Mouse (Mus musculus) heart, embryonic 13.5 days (tissue): ENCODE measurements around the gene Mapk9. TPM values are rescaled to one million over a fixed set of nuclear protein-coding genes. Genes with fewer than 3 reads are reported as not detected.

Experiments used
- ATAC-seq: fragments of 200-750 bp; cut with Nextera tagmentation; 2 replicates; pipeline ENCODE4 v1.8.0; 2017; ENCODE audit warnings: moderate TSS enrichment; ENCODE audit not compliant: insufficient number of reproducible peaks, low FRiP score, low TSS enrichment; ENCODE audit errors: extremely low read depth
- H3K27ac ChIP-seq: fragments of 300-500 bp; sonication (generic); replicated peaks from 2 replicates; pipeline ENCODE4 v1.5.1; 2015; ENCODE audit warnings: moderate library complexity, mild to moderate bottlenecking, inconsistent platforms
- H3K27me3 ChIP-seq: fragments of 300-500 bp; sonication (generic); replicated peaks from 2 replicates; pipeline ENCODE4 v1.6.1; 2015; ENCODE audit warnings: mild to moderate bottlenecking, inconsistent platforms
- H3K36me3 ChIP-seq: fragments of 300-500 bp; sonication (generic); 2 replicates; pipeline ENCODE4 v1.6.1; 2015; ENCODE audit warnings: mild to moderate bottlenecking, inconsistent platforms
- H3K4me1 ChIP-seq: fragments of 300-500 bp; sonication (generic); 2 replicates; pipeline ENCODE4 v1.6.1; 2015; ENCODE audit warnings: inconsistent platforms
- H3K4me2 ChIP-seq: fragments of 300-500 bp; sonication (generic); 2 replicates; pipeline ENCODE4 v1.6.1; 2015; ENCODE audit warnings: inconsistent platforms, mild to moderate bottlenecking, moderate library complexity
- H3K4me3 ChIP-seq: fragments of 300-500 bp; sonication (generic); 2 replicates; pipeline ENCODE4 v1.5.1; 2015; ENCODE audit warnings: moderate library complexity, mild to moderate bottlenecking, inconsistent platforms
- H3K9ac ChIP-seq: fragments of 300-500 bp; sonication (generic); 2 replicates; pipeline ENCODE4 v1.6.1; 2015; ENCODE audit warnings: inconsistent platforms, mild to moderate bottlenecking, moderate library complexity
- H3K9me3 ChIP-seq: fragments of 300-500 bp; sonication (generic); 2 replicates; pipeline ENCODE4 v1.6.1; 2016; ENCODE audit warnings: inconsistent platforms
- WGBS: fragments of 180-500 bp; shearing (Covaris S2); methylation state at CpG from one replicate; pipeline ENCODE4 v1.1.7; 2015; ENCODE audit warnings: mixed read lengths; 5-methylcytosine and 5-hydroxymethylcytosine counted together
- polyA plus RNA-seq: library from polyadenylated mRNA; unstranded; fragments of >200 nt; fragmentation: Nextera tagmentation; extraction: Ambion mirVana; gene quantifications from 2 replicates; pipeline ENCODE4 v1.2.1, GENCODE M21; 2015

Mapk9 gene
- polyA plus RNA-seq, 1 experiment from 2014 or later = 23.7 TPM

DNA sequence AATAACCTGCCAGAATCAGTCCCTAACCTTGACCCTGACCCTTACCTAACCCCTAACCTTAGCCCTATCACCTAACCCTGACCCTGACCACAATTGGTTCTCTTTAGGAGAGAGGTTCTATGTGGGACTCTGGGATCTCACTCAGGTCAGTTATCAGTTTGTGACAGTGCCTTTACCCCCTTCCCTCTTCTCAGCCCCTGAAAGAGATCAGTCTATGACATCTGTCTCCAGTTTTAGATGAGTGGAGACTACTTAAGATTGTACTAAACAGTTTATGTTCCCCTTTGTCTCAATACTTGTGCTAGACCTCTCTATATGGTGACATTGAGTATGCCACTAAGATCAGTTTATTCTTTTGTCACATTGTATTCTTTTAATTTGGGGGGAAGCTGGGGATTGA is 17.4 kb downstream of the Mapk9 start:
- Histone ChIP-seq H3K9me3 (no peaks in the 10 kb centered on the region), H3K27me3 (no peaks in the 10 kb centered on the region), H3K36me3 (peaks cover 47% of the 10 kb centered on the region), H3K4me3 (no peak overlapping the region), H3K4me1 (0 out of 2 replicates have a peak, but pooled peaks cover 2% of the 10 kb centered on the region), H3K4me2 (no peak overlapping the region), H3K9ac (no peak overlapping the region), H3K27ac (no peak overlapping the region)
- no peak for ATAC-seq

DNA sequence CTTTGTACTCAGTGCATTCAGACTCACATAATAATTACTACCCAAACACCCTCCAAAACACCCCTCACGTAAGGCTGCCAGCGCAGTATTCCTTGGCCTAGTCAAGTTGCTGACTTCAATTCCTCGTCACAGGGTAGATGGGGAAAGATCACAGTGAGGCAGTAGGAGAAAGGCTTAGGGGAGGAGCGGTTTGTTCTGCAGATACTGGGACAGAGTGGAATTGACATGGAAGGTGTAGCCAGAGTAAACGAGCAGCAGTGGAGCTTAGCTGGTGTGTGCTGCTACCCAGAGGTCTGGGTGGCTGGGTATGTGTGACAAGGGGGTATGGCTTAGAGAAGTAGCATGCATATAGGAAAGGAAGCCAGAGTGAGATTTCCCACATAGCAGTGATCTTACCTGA is 20.8 kb downstream of the Mapk9 start:
- Histone ChIP-seq H3K4me3 (no peak overlapping the region), H3K4me2 (no peak overlapping the region), H3K36me3 (peaks cover 61% of the 10 kb centered on the region), H3K4me1 (no peaks in the 10 kb centered on the region; the same call in 1 of the 2 replicates), H3K27me3 (no peaks in the 10 kb centered on the region), H3K9ac (no peak overlapping the region), H3K9me3 (no peaks in the 10 kb centered on the region), H3K27ac (no peak overlapping the region)
- no peak for ATAC-seq
- WGBS = 84% methylated on average over 5 of the region's 5 CpGs

- Histone ChIP-seq H3K27ac (no peak overlapping the region), H3K36me3 (peaks cover 64% of the 10 kb centered on the region)
- no peak for ATAC-seq
These were observed 23.2 kb downstream of the Mapk9 start for GRCm38 (mm10) chr11:49869762-49870161.

DNA sequence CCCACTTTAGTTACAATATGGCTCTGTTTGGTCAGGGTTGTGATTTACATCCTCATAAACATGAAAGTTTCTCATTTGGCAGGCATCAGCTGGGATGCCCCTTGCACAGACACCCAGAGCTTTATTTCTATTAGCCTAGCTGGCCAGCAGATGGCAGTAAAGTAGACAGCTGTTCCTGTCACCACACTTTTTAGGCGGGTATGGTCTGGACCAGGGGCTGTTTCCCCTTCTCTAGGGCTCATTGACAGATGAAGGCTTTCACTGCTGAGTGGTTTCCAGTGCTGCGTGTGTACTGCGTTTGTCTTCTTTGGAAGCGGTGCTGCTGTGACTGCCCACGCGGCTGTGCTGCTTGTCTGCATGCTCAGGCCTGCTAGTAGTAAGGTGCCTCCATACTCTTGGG is 25.4 kb downstream of the Mapk9 start:
- H3K9me3 ChIP-seq = no peaks in the 10 kb centered on the region
- H3K4me1 ChIP-seq = peaks cover 14% of the 10 kb centered on the region
- H3K4me3 ChIP-seq = no peak overlapping the region
- H3K27me3 ChIP-seq = no peaks in the 10 kb centered on the region
- WGBS = 43% methylated on average over 6 of the region's 6 CpGs
- H3K27ac ChIP-seq = no peak overlapping the region
- H3K9ac ChIP-seq = no peak overlapping the region
- no peak for ATAC-seq
- H3K36me3 ChIP-seq = peaks cover 64% of the 10 kb centered on the region
- H3K4me2 ChIP-seq = no peak overlapping the region

More at GRCm38 (mm10) chr11:49869762-49870161, 23.2 kb downstream of the Mapk9 start:
- Histone ChIP-seq H3K9ac (no peak overlapping the region), H3K9me3 (no peaks in the 10 kb centered on the region), H3K4me2 (no peak overlapping the region), H3K4me1 (peaks cover 6% of the 10 kb centered on the region; the same call in 1 of the 2 replicates), H3K27me3 (no peaks in the 10 kb centered on the region), H3K4me3 (no peak overlapping the region)

DNA sequence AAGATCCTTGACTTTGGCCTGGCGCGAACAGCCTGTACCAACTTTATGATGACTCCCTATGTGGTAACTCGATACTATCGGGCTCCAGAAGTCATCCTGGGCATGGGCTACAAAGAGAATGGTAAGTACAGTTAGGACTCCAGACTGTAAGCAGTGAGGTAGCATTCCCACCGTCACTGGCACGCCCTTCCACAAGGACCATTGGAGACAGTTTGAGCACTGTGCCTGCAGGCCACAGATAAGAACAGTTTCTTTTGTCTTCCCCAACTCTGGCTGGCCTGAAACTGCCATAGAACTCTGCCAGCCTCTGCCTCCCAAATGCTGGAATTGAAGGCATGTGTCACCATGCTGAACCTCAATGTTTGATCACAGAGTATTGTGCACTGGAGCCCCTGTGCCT is 26.2 kb downstream of the Mapk9 start:
- ATAC-seq = no peak
- H3K4me3 ChIP-seq = no peak overlapping the region

GRCm38 (mm10) chr11:49876948-49877817 is 30.6 kb downstream of the Mapk9 start:
- H3K9me3 ChIP-seq = no peaks in the 10 kb centered on the region
- no peak overlapping the region for H3K4me3 ChIP-seq
- H3K9ac ChIP-seq = peak overlapping the region; percentile 56
- 58% methylated on average over 8 of the region's 8 CpGs for WGBS
- H3K36me3 ChIP-seq = peaks cover 58% of the 10 kb centered on the region
- H3K4me2 ChIP-seq = no peak overlapping the region; the same call in 1 of the 2 replicates
- H3K27ac ChIP-seq = peak overlapping the region; percentile 86
- peak; percentile 68 for ATAC-seq
- H3K27me3 ChIP-seq = no peaks in the 10 kb centered on the region
- peaks cover 46% of the 10 kb centered on the region for H3K4me1 ChIP-seq

More for the DNA sequence above, 26.2 kb downstream of the Mapk9 start:
- Histone ChIP-seq H3K27me3 (no peaks in the 10 kb centered on the region), H3K9ac (no peak overlapping the region), H3K9me3 (no peaks in the 10 kb centered on the region), H3K27ac (no peak overlapping the region), H3K36me3 (peaks cover 55% of the 10 kb centered on the region), H3K4me1 (peaks cover 22% of the 10 kb centered on the region), H3K4me2 (no peak overlapping the region)
- 81% methylated on average over 6 of the region's 6 CpGs for WGBS

DNA sequence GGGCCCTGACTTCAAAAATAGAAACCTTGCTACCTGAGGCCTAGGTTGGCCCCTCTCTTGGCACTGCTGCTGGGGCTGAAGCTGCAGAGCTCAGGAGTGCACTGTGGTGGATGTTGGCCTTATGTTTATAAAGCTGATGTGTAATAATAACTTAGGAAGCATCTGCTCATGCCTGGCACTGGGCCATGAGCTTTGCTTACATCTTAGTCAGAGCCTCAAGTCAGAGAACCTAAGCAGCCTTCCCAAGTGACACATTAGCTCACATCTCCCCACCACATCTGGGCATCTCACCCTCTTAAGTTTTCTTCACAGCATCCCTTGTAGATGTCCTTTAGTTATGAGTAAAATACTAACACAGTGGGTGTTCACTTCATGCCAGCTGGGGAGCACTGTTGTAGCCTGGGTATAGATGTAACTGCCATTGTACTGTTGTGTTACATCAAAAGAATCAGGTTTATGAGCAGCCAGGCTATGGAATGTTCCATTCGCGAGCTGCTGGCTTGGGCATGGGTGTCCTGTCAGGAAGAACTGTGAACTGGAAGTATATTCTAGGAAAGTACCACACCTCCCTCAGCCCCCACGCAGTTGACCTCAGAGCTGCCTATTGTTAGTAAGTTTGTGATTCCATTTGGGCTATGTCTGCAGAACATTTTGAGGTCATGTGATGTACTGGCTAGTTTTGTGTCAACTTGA is 33.5 kb downstream of the Mapk9 start:
- no peak; the same call in 1 of the 2 replicates for ATAC-seq
- Histone ChIP-seq H3K36me3 (peaks cover 61% of the 10 kb centered on the region), H3K9me3 (no peaks in the 10 kb centered on the region), H3K4me1 (peaks cover 40% of the 10 kb centered on the region), H3K4me2 (no peak overlapping the region), H3K4me3 (no peak overlapping the region), H3K27ac (no peak overlapping the region), H3K27me3 (no peaks in the 10 kb centered on the region), H3K9ac (no peak overlapping the region)
- 83% methylated on average over 3 of the region's 3 CpGs for WGBS

- Histone ChIP-seq H3K4me2 (no peak overlapping the region), H3K9me3 (no peaks in the 10 kb centered on the region), H3K27me3 (no peaks in the 10 kb centered on the region), H3K36me3 (peaks cover 76% of the 10 kb centered on the region), H3K27ac (no peak overlapping the region), H3K9ac (no peak overlapping the region), H3K4me3 (no peak overlapping the region), H3K4me1 (peaks cover 19% of the 10 kb centered on the region)
- no peak for ATAC-seq
- 92% methylated on average over 3 of the region's 3 CpGs for WGBS
These were observed 36.8 kb downstream of the Mapk9 start for GRCm38 (mm10) chr11:49883394-49883793.

- no peak for ATAC-seq
- WGBS = 74% methylated on average over 5 of the region's 5 CpGs
- Histone ChIP-seq H3K4me2 (no peak overlapping the region), H3K4me3 (no peak overlapping the region), H3K27me3 (peaks cover 5% of the 10 kb centered on the region; the same call in 1 of the 2 replicates), H3K4me1 (no peaks in the 10 kb centered on the region), H3K9ac (no peak overlapping the region), H3K9me3 (no peaks in the 10 kb centered on the region), H3K36me3 (peaks cover 53% of the 10 kb centered on the region), H3K27ac (no peak overlapping the region)
These were observed 41.9 kb downstream of the Mapk9 start for GRCm38 (mm10) chr11:49888469-49888868.

- Histone ChIP-seq H3K4me3 (no peak overlapping the region), H3K27ac (no peak overlapping the region), H3K27me3 (peaks cover 5% of the 10 kb centered on the region; the same call in 1 of the 2 replicates), H3K36me3 (peaks cover 26% of the 10 kb centered on the region), H3K9me3 (no peaks in the 10 kb centered on the region), H3K9ac (no peak overlapping the region), H3K4me2 (no peak overlapping the region), H3K4me1 (peaks cover 9% of the 10 kb centered on the region; the same call in 1 of the 2 replicates)
- no peak for ATAC-seq
- 82% methylated on average over 5 of the region's 5 CpGs for WGBS
These were observed 45.4 kb downstream of the Mapk9 start for GRCm38 (mm10) chr11:49891993-49892392.

- peaks cover 9% of the 10 kb centered on the region; the same call in 1 of the 2 replicates for H3K4me1 ChIP-seq
- peaks cover 14% of the 10 kb centered on the region for H3K36me3 ChIP-seq
- WGBS = 54% methylated on average over 11 of the region's 11 CpGs
- no peak overlapping the region for H3K4me3 ChIP-seq
- ATAC-seq = no peak
- peaks cover 5% of the 10 kb centered on the region; the same call in 1 of the 2 replicates for H3K9me3 ChIP-seq
- H3K27ac ChIP-seq = no peak overlapping the region
- H3K27me3 ChIP-seq = peaks cover 10% of the 10 kb centered on the region
- H3K9ac ChIP-seq = no peak overlapping the region
- H3K4me2 ChIP-seq = no peak overlapping the region
These were observed 47.3 kb downstream of the Mapk9 start for GRCm38 (mm10) chr11:49893806-49894205.
